Mouse (Mus musculus) gonadal fat pad, adult 2 months (tissue): ENCODE results near the gene Ankrd54. TPM values are rescaled to one million over a fixed set of nuclear protein-coding genes. Genes with fewer than 3 reads are reported as not detected.
"Not testable (repeated sequence)": the region's sequence is repeated elsewhere in the genome, so short reads cannot be mapped to it uniquely, and the experiment has no call there.

Experiments used
- DNase-seq: peaks from one replicate; pipeline ENCODE4 v3.0.0-alpha.2; 2012; ENCODE audit warnings: low read depth
- polyA plus RNA-seq: library from polyadenylated mRNA; depleted of rRNA; stranded (reverse); fragments of >200 nt; gene quantifications from 2 replicates; pipeline ENCODE4 v1.2.3, GENCODE M21; 2012

Ankrd54 gene
- polyA plus RNA-seq, 1 experiment = 59.8 TPM

DNA sequence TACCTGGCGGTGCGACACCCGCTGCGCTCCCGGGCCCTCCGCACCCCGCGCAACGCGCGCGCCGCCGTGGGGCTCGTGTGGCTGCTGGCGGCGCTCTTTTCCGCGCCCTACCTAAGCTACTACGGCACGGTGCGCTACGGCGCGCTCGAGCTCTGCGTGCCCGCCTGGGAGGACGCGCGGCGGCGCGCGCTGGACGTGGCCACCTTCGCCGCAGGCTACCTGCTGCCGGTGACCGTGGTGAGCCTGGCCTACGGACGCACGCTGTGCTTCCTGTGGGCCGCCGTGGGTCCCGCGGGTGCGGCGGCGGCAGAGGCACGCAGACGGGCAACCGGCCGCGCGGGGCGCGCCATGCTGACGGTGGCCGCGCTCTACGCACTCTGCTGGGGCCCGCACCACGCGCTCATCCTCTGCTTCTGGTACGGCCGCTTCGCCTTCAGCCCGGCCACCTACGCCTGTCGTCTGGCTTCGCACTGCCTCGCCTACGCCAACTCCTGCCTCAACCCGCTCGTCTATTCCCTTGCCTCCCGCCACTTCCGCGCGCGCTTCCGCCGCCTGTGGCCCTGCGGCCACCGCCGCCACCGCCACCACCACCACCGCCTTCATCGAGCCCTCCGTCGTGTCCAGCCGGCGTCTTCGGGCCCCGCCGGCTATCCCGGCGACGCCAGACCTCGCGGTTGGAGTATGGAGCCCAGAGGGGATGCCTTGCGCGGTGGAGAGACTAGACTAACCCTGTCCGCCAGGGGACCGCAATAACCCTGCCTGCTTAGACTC lies 19.8 kb downstream of the Ankrd54 start:
- DNase-seq = no peak

DNA sequence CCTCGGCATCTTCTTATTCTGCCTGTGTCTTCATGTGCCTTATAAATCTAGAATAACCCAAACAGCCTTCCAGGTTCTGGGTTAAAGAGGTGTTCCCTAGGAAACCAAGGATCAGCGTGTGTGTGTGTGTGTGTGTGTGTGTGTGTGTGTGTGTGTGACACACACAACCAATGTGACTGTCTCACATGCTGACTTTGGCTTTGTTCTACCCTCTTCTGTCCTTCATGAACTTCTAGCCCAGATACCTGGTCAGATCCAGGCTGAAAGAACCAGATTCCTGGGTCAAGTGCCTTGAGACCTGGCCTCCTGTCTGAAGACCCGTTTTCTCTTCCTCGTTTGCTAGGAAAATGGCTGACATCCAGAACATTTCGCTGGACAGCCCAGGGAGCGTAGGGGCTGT lies 21.1 kb downstream of the Ankrd54 start, which contains the start of gene Galr3:
Gene Galr3 (plus strand): TSS at position 301 of the 400 bp plus-strand sequence.
- no peak for DNase-seq

DNA sequence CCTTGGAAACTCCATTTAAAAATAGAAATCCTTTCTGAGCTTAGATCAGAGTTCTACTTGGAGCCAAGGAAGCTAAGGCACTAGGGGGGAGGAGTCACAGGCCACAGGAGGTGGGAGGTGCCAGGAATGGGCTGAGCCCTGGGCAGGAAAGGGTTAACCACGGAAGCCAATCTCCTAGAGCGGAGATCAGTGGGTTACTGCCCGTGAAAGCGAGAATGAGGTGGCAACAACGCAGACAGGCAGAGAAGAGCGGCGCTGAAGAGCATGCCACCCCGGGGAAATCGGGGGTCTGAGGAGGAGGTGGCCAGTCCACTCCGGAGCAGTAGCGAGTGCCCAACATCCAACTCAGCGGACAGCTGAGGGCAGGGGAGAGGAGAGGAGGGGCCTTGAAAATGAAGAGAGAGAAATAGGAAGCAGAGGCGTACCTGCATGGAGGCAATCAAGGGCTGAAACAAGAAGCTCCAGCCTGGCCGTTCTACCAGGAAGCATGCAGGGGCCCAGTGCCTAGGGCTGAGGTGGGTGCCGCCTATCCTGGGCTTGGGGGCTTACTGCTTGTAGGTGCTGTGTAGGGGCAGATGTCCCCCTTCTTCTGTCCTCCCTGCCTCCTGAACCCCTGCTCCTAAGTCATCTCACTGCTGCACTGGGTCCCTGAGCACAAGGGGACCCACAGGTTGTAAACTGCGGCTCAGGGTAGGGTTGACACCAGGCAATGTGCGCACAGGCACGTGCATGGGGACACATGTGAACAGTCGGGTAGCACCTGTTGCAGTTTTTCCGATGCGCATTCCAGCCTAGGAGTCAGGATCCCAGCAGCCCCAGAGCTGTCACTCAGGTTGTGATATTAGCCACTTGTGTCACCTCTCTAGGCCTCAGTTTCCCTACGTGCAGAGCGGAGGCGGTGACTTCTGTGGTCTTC lies 21.9 kb downstream of the Ankrd54 start:
- DNase-seq = no peak

DNA sequence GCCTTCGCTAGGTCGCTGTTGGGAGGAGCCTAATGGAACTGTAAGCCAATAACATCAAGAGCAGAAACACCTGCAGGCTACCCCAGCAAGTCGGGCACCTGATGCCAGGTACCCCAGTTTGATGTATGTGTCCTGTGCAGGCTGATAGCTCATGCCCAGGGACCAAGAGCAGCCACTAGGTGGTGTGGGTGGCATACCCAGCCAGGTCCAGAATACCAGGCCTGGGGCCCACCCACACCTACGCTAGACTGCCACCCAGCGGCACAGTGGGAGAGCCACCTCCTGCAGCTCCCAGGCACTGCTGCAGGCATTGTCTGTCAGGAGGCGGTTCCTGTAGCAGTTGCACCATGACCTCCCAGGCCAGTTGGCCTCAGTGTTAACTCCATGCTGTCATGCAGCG lies 23.8 kb downstream of the Ankrd54 start:
- DNase-seq = no peak

DNA sequence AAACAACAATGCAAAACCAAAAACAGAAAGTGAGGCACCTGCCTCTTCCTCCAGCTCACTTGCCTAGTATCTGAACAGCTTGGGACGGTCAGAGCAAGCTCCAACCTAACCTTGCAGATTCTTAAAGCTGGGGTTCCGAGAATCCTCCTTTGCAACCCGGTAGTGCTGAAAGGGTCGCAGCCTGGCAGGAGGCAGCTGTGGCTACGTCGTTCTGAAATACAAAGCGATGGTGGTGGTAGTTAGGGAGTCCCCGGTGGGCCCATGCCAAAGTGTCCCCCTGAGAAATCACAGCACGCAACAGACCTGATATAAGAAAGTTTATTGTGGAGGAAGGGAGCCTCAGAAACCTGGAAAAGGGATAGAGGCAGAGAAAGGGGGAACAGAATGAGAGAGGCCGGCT lies 24.4 kb downstream of the Ankrd54 start:
- DNase-seq = no peak

DNA sequence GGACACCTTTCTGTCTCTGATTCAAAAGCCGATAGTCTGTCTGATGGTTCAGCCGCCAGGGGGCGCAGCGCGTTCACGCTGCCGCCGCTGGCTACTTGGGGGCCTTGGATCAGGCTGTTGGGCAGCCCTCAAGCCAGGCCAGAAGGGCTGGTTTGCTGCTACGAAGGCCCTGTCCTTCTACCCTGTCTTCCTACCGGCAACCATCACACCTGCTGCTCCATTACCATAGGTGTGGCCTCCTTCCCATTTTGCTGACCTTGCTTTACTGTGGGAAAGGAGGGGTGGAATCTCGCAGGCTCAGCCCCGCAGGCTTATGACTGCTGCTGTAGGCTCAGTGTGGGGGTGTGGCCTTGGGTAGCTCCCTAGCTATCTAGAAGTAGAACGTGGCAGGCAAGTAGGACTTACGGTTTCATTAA lies 24.8 kb downstream of the Ankrd54 start:
- DNase-seq = no peak

DNA sequence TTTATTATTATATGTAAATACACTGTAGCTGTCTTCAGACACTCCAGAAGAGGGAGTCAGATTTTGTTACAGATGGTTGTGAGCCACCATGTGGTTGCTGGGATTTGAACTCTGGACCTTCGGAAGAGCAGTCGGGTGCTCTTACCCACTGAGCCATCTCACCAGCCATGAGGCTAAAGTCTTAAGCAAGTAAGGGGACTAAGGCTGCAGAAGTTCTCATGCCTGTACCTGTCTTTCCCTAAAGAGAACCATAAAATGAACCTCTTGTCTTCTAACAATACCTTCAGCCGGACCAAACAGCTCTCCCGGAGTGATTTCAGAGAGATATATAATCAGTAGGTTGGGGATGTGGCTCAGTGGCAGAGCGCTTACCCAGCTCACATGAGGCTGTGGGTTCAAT lies 30.8 kb downstream of the Ankrd54 start:
- not testable (repeated sequence) for DNase-seq

DNA sequence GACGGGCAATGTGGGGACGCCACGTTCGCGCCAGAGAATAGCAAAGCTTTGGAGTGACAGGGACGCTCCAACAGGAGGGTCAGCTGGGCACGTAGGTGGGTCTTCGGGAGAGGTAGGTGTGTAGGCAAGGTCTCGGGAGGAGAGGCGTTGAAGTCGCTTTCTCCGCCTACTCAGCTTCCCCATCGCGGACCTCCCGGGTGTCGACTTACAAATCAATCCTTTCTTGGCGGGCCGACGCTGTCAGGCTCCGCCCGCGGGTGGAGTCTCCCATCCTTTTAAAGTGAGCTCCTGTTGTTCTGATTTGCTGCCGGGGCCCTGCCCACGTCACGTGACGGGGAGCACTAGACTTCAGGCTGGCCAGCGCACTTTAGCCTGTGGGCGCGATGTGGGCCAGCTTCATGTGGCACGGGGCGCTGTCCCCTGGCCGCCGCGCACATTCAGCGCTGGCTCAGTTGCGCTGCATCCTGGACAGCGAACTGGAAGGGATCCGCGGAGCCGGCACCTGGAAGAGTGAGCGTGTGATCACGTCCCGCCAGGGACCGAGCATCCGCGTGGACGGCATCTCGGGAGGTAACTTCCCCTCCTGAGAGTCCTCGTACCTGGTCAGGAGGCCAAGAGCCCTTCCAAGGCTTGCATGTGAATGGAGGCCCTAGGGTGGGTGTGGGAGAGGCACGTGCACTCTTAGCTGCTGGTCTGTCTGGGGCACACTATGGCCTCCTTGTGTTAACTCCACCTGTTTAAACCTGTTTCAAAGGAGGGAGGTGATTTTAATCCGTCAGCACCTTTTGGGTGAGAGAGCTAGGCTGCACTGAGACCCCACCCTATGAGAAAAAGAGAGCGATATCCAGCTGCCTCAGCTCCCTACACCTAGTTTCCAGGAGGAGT lies 31.9 kb downstream of the Ankrd54 start:
- DNase-seq = peak; percentile 57

DNA sequence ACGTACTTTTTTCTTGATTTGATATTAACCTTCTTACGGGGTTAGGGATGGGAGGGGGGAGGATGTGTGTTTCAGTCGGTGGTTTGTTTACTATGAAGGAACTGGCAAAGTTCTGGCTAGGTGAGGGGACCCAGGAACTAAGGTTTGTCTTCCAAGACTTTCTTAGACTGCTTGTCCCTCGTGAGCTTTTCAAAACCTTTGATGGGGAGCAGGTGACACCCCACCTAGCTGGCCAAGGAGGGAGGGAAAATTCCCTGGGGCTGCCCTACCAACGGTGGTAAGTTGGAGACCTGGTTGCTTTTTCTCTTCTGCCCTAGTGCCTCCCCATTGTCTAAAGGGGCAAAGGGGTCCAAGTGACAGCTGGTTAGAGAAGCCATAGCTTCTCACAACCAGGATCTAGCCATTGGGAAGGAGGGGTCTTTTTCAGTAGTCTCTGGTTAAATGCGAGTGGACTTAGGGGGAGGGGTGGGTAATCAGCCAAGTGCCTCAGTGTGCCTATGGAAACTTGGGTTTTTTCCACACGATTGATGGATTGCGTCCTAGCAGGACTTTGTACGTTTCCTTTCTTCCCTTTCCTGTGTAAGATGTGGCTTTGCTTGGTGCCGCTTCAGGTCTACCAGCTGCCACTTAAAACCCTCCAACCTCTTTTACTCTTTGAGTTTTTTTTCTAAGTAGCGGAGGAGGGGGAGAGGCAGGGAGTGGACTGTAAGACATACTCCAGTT lies 33.0 kb downstream of the Ankrd54 start:
- no peak for DNase-seq

DNA sequence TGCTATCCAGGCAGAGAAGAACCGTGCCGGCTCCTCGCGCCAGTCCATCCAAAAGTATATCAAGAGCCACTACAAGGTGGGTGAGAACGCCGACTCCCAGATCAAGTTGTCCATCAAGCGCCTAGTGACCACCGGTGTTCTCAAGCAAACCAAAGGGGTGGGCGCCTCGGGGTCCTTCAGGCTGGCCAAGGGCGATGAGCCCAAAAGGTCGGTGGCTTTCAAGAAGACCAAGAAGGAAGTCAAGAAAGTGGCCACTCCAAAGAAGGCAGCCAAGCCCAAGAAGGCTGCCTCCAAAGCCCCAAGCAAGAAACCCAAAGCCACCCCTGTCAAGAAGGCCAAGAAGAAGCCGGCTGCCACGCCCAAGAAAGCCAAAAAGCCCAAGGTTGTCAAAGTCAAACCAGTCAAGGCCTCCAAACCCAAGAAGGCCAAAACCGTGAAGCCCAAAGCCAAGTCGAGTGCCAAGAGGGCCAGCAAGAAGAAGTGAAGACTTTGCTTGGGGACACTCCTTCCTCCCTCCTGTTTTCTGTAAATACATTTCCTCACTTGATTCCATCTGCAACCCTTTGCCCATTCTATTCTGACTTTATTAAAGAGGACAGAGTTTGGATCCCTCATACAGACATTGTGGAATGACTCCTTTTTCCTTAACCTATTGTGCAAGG lies 33.7 kb downstream of the Ankrd54 start:
- DNase-seq = no peak

DNA sequence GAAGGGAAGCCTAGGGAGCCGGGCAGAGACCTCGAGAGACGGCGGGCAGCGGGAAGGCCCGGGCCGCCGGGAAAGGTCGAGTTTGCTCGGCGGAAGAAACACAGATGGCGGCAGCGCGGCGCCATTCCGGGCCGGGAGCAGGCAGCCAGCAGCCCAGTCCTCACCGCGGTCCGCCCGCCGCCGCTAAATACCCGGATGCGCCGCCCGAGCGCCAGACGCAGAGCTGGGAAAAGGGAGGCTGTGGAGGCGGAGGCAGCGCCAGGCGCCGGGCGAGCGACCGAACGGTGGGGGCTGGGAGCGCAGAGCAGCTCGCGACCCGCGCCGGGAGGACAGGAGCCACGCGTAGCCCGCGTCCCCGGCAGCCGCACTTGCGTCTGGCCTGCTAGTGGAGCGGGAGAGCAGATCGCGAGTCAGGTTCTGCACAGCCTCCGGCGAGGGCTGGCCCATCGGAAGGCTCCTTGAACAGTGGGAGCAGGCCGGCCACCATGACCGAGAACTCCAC lies 34.4 kb downstream of the Ankrd54 start, which contains the start of gene H1f0:
Gene H1f0 (plus strand): TSS at position 214 of the 502 bp plus-strand sequence.
- no peak for DNase-seq

DNA sequence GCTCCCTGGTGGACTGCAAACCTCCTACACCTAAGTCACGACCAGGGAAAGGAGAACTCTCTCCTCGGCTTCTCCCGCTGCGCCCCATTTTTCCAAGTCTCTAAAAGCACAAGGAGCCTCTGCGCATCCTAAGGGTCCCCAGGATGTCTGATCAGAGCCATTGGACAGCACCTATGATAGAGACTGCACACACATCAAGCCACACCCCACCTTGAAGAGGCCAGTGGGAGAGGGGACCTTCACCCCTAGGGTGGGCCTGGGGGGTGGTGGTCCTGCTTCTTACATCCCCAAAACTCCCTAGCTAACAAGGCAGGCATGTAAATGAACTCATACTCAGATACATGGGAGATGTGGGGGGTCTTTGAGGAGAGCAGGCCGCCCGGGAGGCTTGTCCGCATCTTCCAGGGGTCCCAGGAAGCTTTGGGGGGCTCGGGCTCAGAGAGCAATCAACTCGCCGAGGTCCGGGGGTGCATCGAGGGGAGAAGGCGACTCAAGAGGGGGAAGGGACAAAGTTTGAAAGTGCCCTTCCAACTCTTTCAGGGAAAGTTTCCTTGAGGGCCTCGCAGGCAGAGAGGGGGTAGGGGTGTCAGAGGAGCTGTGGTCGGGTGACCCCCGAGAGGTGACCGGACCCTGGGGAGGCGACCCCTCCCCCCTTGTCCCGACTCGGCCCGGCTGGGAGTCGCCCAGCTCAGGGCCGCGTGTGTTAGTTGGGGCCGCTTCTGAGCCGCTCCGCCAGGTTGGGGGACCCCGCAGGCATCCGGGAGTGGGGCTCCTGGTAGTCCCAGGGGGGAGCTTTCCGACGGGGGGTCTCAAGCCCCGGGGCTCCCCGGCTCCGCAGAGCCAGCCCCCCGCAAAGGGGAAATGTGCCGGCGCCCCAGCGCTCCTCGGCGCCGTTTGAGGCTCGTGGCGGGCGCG lies 35.1 kb downstream of the Ankrd54 start:
- DNase-seq = no peak

DNA sequence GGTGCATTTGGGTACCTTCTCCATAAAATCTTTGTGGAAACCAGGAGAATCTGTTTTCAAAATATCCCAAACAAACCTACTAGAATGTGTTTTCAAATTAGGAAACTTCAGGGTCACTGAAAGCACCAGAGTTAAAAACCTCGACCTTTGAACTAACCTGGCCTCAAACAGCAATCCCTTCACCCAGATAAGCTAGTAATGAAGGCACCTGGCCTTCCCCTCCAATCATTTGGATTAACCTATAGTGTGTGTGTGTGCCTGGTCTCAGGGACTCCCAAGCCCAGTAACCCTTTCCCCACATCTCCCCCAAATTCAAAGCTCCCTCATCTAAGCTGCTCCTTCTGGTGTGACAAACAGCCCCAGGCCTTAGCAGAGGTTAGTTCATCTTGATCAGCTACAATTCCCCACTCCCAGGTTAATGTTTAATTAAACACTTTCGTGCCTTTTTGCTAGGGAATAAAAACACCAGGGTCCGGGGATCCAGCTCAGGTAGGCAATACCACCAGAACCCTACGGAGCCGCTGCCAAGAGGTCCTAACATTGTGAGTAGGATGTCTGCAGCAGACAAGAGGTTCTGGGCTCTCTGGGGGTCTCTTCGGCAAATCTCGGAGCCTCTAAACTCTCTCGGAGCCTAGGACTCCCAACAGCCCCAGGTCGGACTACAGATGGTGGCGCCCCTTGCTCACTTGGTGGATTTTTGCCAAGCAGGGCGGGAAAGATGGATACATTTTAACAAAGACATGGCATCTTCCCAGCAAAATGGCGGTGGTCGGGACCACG lies 36.0 kb downstream of the Ankrd54 start:
- no peak for DNase-seq

DNA sequence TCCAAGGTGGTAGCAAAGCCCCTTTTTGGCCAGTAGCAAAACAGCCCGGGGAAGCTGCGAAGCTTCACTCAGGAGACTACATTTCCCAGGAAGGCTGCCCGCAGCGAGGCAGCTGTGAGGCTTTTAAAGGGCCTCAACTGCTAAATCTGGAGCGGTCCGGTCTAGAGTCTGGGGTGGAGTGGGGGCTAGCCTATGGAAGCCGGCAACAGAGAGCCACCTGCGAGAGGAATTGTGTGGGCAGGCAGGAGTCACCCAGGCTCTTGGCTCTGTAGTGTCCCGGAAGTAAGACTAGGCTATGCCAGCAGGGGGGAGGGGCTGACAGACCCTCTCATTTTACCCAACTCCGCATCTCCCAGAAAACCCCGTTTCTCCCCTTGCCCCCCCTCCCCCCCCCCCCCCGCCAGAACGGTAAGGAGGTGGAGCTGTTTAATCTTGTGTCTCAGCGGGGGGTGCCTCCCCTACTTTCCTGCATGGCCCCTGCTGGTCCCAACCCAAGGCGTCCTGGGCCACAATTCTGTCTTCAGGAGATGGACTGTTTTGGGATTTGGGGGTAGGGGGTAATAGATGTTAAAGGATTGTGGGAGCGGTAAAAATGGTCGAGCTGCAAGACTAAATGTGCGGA lies 36.9 kb downstream of the Ankrd54 start:
- no peak for DNase-seq

DNA sequence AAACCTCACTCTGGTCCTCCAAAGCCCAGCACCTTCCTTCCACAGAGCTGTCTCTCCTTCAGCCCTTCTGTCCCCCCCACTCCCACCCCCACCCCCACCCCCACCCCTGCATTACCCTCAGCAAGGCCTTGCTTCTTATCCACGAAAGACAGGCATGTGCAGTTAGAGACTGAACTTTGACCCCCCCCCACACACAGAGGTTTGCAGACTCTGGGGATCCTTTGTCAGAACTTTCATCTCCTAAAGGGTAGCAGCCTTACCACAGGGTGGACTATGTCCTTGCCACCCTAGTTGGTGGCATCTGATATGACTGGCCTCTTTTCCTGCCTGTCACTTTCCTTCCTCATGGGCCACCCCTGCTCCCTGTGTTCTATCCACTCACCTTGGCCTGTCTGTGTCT lies 39.3 kb downstream of the Ankrd54 start:
- DNase-seq = no peak

DNA sequence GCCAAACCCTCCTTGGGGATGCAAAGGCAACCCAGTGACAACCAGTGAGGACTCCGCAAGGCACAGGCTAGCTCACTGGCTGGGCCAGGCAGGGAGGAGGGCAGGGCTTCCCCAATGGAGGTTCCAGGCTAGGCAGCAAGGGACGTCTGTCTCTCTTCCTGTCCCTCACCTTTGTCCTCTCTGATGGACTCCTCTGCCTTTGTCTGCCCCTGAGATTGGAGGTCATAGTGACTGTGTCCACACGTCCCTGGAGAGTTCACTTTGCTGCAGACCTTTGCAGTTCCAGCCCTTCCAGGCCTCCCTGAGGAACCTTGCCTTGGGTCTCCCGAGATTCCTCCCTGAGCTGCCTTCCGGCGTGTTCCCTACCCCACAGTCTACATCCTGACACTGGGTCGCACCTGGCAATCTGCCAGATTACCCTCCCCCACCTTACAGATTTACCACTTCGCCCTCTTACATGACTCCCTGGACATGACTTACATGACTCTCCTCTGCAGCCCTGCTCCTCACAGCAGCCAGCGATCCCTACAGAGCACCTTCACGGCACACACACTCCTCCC lies 39.9 kb downstream of the Ankrd54 start:
- DNase-seq = no peak

DNA sequence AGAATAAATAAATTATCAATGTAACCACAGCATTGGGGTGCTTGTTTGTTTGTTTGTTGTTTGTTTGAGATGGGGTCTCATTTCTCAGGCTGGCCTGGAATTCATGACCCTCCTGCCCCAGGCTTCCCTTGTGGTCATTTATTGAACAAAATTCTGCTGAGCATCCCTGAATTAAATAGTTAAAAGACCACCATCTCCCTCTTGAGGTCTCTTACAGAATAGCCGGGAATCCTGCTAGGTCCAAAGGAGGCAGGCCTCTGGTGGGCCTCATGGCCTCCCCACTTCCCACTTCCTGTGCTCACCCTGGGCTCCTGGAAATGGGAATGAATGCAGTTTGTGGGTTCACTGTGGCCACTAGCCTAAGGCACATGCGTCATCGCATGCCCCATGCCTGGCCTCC lies 43.8 kb downstream of the Ankrd54 start:
- no peak for DNase-seq

DNA sequence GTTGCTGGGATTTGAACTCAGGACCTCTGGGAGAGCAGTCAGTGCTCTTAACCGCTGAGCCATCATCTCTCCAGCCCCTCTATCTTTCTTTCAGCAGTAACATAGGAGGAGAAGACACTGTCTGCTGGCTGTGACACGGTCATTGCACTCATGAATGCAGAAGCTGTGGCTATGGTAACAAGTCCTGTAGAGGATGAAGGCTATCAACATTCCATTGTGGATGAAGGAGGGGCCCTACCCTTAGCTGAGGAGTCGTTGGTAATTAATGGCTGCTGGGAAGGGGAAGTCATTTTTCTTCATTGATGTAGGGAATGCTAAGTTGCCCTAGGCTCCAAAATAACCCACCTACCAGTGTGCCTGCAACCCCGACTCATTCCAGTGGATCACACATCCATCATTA lies 44.5 kb downstream of the Ankrd54 start:
- DNase-seq = no peak
